Mouse (Mus musculus) midbrain, embryonic 14.5 days (tissue): Measurements from ENCODE around the gene Mgat3. TPM values are rescaled to one million over a fixed set of nuclear protein-coding genes. Genes with fewer than 3 reads are reported as not detected.
A peak's percentile ranks its signal among the peaks of the same experiment; 100 is the strongest.

Experiments
- ATAC-seq: fragments of 200-750 bp; cut with Nextera tagmentation; 2 replicates; pipeline ENCODE4 v1.8.0; 2017; ENCODE audit warnings: moderate number of reproducible peaks, moderate library complexity; ENCODE audit not compliant: low FRiP score, low TSS enrichment
- DNase-seq: peaks from one replicate; pipeline ENCODE4 v3.0.0-alpha.2; 2015
- H3K27ac ChIP-seq: fragments of 300-500 bp; sonication (generic); replicated peaks from 2 replicates; pipeline ENCODE4 v1.5.1; 2014; ENCODE audit warnings: mild to moderate bottlenecking, low read depth, low read length, moderate library complexity
- H3K27me3 ChIP-seq: fragments of 300-500 bp; sonication (generic); 2 replicates; pipeline ENCODE4 v1.6.1; 2014; ENCODE audit warnings: low read length, control low read depth, mixed read lengths; ENCODE audit not compliant: control insufficient read depth, insufficient read depth
- H3K36me3 ChIP-seq: fragments of 300-500 bp; sonication (generic); 2 replicates; pipeline ENCODE4 v1.6.1; 2014; ENCODE audit warnings: low read length, control low read depth; ENCODE audit not compliant: control insufficient read depth, insufficient read depth
- H3K4me1 ChIP-seq: fragments of 300-500 bp; sonication (generic); 2 replicates; pipeline ENCODE4 v1.6.1; 2014; ENCODE audit warnings: mild to moderate bottlenecking, antibody characterized with exemption, low read length, control low read depth; ENCODE audit not compliant: control insufficient read depth, insufficient read depth
- H3K4me2 ChIP-seq: fragments of 300-500 bp; sonication (generic); 2 replicates; pipeline ENCODE4 v1.6.1; 2014; ENCODE audit warnings: mild to moderate bottlenecking, low read length, moderate library complexity
- H3K4me3 ChIP-seq: fragments of 300-500 bp; sonication (generic); replicated peaks from 2 replicates; pipeline ENCODE4 v1.5.1; 2014; ENCODE audit warnings: low read depth, low read length
- H3K9ac ChIP-seq: fragments of 300-500 bp; sonication (generic); replicated peaks from 2 replicates; pipeline ENCODE4 v1.6.1; 2014; ENCODE audit warnings: mild to moderate bottlenecking, low read length, moderate library complexity
- H3K9me3 ChIP-seq: fragments of 300-500 bp; sonication (generic); 2 replicates; pipeline ENCODE4 v1.6.1; 2016; ENCODE audit warnings: low read length, control low read depth, mixed read lengths; ENCODE audit not compliant: control insufficient read depth
- WGBS: fragments of 180-500 bp; shearing (Covaris S2); extraction: QIAGEN DNeasy Blood & Tissue Kit; methylation state at CpG from one replicate; pipeline ENCODE4 v1.1.7; 2014; 5-methylcytosine and 5-hydroxymethylcytosine counted together
- polyA plus RNA-seq: library from polyadenylated mRNA; unstranded; fragments of >200 nt; fragmentation: Nextera tagmentation; extraction: Ambion mirVana; gene quantifications from 2 replicates; pipeline ENCODE4 v1.2.1, GENCODE M21; 2014

Gene Mgat3
- polyA plus RNA-seq, 1 experiment from 2014 or later = 20.5 TPM

DNA sequence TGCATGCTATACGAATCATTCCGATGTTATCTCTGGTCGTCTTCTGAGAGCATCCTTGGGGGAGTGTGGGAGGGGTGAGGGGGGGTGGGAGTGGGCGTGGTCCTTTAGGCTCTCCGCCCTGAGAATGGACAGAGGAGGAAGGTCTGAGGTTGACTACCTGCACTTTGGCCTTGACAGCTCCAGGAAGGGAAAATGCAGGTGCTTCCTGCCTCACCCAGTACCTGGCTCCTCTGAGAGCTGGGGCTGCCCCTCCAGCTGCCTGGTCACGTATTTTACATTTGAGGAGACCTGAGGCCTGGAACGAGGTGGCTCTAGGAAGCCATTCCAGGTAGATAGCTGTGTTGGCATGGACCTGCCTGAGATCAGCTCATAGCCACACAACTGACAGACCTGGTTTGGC is 19.3 kb downstream of the Mgat3 start:
- Histone ChIP-seq H3K27ac (no peak overlapping the region), H3K9ac (no peak overlapping the region), H3K4me3 (no peak overlapping the region), H3K9me3 (no peaks in the 10 kb centered on the region), H3K4me2 (no peak overlapping the region), H3K27me3 (no peaks in the 10 kb centered on the region), H3K36me3 (no peaks in the 10 kb centered on the region), H3K4me1 (peaks cover 8% of the 10 kb centered on the region)
- WGBS = 90% methylated on average over 7 of the region's 7 CpGs
- DNase-seq = no peak
- ATAC-seq = no peak

DNA sequence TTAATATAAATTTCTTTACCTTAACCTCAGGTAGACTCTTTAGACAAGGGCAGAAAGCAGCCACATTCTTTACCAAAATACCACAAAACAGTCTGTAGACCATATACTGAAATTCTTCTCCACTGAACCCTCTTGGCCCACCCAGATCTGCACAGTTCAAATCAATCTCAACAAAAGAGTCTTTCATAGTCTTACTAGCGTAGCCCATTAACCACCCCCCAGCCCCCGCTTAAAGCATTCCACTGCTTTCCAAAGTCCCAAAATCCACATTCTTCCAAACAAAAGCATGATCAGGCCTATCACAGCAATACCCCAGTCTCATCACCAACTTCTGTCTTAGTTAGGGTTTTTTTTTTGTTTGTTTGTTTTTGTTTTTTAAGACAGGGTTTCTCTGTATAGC is 26.0 kb downstream of the Mgat3 start:
- WGBS = 62% methylated on average over 2 of the region's 2 CpGs
- no peak overlapping the region for H3K4me3 ChIP-seq
- H3K36me3 ChIP-seq = no peaks in the 10 kb centered on the region
- no peak overlapping the region for H3K27ac ChIP-seq
- no peak for ATAC-seq
- no peaks in the 10 kb centered on the region for H3K27me3 ChIP-seq
- no peak overlapping the region for H3K9ac ChIP-seq
- no peak for DNase-seq
- H3K9me3 ChIP-seq = no peaks in the 10 kb centered on the region
- no peaks in the 10 kb centered on the region for H3K4me1 ChIP-seq
- H3K4me2 ChIP-seq = no peak overlapping the region

DNA sequence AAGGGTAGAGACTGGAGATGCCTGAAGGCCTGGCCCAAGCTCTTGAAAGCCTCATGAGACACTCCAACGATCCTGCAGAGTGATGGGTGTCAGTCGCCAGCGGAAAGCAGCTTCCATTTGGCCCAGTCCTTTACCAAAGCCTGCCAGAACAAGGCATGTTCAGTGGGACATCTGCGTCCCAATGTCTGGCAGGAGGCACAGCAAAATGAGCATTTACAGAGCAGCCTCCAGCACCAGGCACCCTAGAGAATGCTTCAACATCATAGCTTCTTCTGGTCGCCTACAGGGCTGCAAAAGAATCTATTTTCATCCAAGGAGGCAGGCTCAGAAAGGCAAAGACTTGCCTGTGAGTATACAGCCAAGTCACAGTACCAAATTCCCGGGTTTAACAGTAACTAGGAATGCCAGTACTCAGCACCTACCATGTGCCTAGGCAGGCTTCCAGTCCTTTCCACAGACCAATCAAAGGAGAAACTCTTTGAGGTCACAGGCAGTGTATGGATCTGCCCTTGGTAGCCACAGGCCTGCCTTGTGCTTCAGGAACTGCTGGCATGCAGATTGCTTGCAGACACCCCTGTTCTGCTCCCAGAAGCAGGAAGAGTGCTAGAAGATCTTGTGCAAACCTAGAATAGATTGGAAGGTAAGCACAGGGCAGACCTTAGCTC is 28.7 kb downstream of the Mgat3 start:
- DNase-seq (no peak), ATAC-seq (no peak)
- no peak overlapping the region for H3K27ac ChIP-seq
- 89% methylated on average over 6 of the region's 6 CpGs for WGBS
- H3K4me3 ChIP-seq = no peak overlapping the region
- no peaks in the 10 kb centered on the region for H3K27me3 ChIP-seq
- no peaks in the 10 kb centered on the region for H3K4me1 ChIP-seq
- H3K9me3 ChIP-seq = no peaks in the 10 kb centered on the region
- no peaks in the 10 kb centered on the region for H3K36me3 ChIP-seq
- H3K4me2 ChIP-seq = no peak overlapping the region
- H3K9ac ChIP-seq = no peak overlapping the region

DNA sequence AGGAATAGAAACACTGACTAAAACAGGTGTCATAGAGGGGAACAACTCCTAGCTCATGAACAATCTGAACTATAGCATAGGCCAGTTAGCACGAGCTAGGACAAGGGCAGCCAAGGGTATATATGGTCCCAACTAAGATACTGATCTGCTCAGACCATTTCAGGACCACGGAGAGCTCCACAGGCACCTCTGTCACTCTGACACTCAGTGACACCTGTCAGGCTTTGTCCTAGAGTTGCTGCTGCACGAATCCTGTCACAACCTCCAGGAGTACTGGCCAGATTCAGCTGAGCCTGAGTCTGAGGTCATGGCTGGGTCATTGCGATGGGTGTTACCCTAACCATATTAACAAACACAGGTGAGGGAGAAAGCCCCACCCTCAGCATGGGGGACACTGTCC is 29.9 kb downstream of the Mgat3 start:
- no peaks in the 10 kb centered on the region for H3K27me3 ChIP-seq
- no peaks in the 10 kb centered on the region for H3K9me3 ChIP-seq
- ATAC-seq (no peak), DNase-seq (no peak)
- no peak overlapping the region for H3K4me2 ChIP-seq
- WGBS = 43% methylated on average over 4 of the region's 4 CpGs
- no peak overlapping the region for H3K9ac ChIP-seq
- no peak overlapping the region for H3K27ac ChIP-seq
- no peaks in the 10 kb centered on the region for H3K4me1 ChIP-seq
- H3K4me3 ChIP-seq = no peak overlapping the region
- H3K36me3 ChIP-seq = no peaks in the 10 kb centered on the region

DNA sequence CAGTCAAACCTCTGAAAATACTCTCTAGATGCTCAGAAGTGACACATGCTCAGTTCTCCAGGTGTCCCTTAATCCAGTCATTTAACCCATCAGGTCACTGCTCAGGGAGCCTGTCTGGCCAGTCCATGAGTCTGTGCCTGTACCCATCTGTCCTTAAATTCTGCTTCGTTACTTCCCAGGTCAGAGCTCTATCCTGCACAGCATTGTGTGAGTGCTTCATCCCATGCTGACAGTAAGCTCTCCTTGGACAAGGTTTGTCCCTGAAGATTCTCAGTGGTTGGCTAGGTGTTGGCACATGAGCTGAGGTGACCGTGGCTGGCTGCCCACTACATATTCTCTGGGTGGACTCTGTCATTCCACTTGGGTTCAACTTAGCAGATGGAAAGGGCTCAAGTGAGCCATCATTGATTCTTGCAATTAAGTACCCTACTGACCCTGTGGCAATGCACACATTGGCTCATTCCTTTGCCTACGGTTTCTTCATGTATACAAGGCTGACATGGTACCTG is 32.6 kb downstream of the Mgat3 start:
- Histone ChIP-seq H3K4me2 (no peak overlapping the region), H3K9ac (no peak overlapping the region), H3K27ac (no peak overlapping the region), H3K9me3 (no peaks in the 10 kb centered on the region), H3K36me3 (peaks cover 6% of the 10 kb centered on the region), H3K27me3 (no peaks in the 10 kb centered on the region), H3K4me3 (no peak overlapping the region), H3K4me1 (no peaks in the 10 kb centered on the region)
- no peak for ATAC-seq
- WGBS = 91% methylated on average over 3 of the region's 3 CpGs
- DNase-seq = no peak

DNA sequence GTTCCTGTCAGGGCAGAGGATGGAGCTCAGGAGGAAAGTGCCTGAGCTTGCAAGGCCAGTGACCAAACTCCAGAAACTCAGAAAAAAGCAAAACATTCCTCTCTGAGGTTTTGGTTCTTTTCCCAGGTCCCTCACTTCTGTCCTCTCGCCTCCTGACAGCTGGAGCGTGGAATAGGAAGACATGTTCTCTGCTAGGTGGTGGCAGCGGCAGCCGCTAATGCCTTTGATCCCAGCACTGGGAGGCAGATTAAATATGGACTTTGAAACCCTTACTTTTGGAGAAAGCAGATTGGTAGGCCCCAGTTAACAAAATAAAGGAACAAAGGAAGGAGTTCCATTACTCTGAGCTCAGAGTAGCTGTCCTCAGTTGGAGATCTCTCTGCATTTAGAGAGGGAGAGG is 34.9 kb downstream of the Mgat3 start:
- 9% methylated on average over 4 of the region's 4 CpGs for WGBS

DNA sequence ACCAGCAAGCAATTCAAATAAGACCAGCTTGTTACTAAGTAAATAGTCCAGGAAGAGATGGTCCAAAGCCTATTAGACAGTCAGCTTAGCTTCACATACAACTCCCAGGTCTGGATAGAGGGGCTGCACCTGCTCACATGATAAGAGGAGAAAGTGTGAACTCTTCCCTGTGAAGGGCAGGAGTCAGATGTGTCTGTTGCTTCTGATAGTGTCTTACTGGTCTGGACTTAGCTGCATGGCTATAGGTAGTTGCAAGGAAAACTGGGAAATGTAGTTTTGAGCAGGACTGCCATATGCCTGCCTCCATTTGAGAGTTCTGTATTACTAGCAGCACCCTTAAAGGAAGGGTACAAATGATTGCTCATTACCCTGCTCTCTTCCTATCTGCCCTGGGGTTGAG is 40.2 kb downstream of the Mgat3 start:
- DNase-seq (no peak), ATAC-seq (no peak)
- no peaks in the 10 kb centered on the region for H3K9me3 ChIP-seq
- H3K4me3 ChIP-seq = no peak overlapping the region
- no peak overlapping the region for H3K4me2 ChIP-seq
- no peak overlapping the region for H3K9ac ChIP-seq
- no peaks in the 10 kb centered on the region for H3K27me3 ChIP-seq
- H3K36me3 ChIP-seq = peaks cover 35% of the 10 kb centered on the region
- no peaks in the 10 kb centered on the region for H3K4me1 ChIP-seq
- H3K27ac ChIP-seq = no peak overlapping the region

More for the DNA sequence above, 34.9 kb downstream of the Mgat3 start:
- DNase-seq (peak; percentile 17), ATAC-seq (no peak)
- Histone ChIP-seq H3K36me3 (peaks cover 29% of the 10 kb centered on the region), H3K4me3 (no peak overlapping the region), H3K27ac (no peak overlapping the region), H3K27me3 (no peaks in the 10 kb centered on the region), H3K4me2 (no peak overlapping the region), H3K9me3 (no peaks in the 10 kb centered on the region), H3K9ac (no peak overlapping the region), H3K4me1 (no peaks in the 10 kb centered on the region)

DNA sequence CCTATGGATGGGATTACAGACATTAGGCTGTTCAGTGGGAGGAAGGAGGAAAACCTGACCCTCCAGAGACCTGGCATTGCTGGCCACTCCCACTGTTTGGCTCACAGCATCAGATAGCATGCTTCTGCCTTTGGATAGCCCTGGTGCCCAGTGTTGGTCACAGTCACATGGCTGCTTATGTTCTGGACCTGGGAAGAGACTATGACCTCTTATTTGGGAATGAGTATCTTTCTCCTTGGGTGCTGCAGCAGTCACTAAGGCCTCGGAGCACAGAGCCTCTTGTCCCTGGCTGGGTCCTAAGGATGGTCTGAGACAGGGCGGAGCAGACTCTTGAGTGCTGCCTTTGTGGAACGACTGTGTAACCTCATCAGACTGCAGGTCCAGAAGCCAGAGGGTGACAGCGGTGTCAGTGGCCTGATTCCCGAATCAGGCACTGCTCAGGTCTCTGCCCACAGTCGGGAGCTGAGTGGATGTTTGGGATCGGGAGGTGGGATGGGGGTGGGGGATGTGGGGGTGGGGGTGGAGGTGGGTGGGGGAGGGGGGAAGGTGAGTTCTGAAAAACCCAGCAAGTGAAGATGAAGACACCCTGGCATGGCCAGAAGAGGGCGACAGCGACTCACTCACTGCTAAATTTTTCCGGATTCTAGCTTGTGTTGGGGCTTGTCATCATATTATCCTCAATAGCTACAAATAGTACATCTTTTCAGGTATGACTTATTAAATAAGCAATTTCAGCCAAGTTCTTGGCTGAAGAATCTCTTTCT is 42.4 kb downstream of the Mgat3 start:
- no peaks in the 10 kb centered on the region for H3K4me1 ChIP-seq
- H3K27me3 ChIP-seq = no peaks in the 10 kb centered on the region
- no peak; the same call in 1 of the 2 replicates for ATAC-seq
- no peaks in the 10 kb centered on the region for H3K9me3 ChIP-seq
- peak; percentile 58 for DNase-seq
- no peak overlapping the region for H3K27ac ChIP-seq
- WGBS = 17% methylated on average over 10 of the region's 10 CpGs
- H3K36me3 ChIP-seq = peaks cover 31% of the 10 kb centered on the region
- no peak overlapping the region for H3K4me3 ChIP-seq
- H3K4me2 ChIP-seq = no peak overlapping the region
- H3K9ac ChIP-seq = no peak overlapping the region

DNA sequence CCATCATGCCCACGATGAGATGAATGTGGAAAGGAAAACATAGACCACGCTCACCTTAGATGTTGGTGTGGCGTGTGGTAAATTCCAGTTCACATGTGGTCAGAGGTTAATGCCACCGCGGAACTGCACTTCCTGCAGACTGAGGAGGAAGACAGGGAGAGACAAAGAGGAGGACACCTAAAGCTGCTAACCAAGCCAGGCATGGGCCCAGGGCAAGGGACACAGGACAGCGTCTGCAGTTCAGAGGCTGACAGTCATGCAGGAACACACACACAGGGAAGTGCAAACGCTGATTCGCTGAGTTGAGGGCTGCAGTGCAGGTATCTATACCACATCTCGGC is 42.9 kb downstream of the Mgat3 start:
- WGBS = 71% methylated on average over 9 of the region's 9 CpGs
- ATAC-seq (no peak), DNase-seq (no peak)
- H3K27ac ChIP-seq = no peak overlapping the region
- H3K4me2 ChIP-seq = no peak overlapping the region
- no peak overlapping the region for H3K9ac ChIP-seq
- no peaks in the 10 kb centered on the region for H3K9me3 ChIP-seq
- H3K4me1 ChIP-seq = no peaks in the 10 kb centered on the region
- H3K4me3 ChIP-seq = no peak overlapping the region
- H3K36me3 ChIP-seq = peaks cover 26% of the 10 kb centered on the region
- no peaks in the 10 kb centered on the region for H3K27me3 ChIP-seq
